Mouse (Mus musculus): ENCODE results near the gene Pank2. TPM values are rescaled to one million over a fixed set of nuclear protein-coding genes. Genes with fewer than 3 reads are reported as not detected.

Pank2 gene
- total RNA-seq, 2 experiments from 2014 or later = 62.8 to 74.0 TPM

DNA sequence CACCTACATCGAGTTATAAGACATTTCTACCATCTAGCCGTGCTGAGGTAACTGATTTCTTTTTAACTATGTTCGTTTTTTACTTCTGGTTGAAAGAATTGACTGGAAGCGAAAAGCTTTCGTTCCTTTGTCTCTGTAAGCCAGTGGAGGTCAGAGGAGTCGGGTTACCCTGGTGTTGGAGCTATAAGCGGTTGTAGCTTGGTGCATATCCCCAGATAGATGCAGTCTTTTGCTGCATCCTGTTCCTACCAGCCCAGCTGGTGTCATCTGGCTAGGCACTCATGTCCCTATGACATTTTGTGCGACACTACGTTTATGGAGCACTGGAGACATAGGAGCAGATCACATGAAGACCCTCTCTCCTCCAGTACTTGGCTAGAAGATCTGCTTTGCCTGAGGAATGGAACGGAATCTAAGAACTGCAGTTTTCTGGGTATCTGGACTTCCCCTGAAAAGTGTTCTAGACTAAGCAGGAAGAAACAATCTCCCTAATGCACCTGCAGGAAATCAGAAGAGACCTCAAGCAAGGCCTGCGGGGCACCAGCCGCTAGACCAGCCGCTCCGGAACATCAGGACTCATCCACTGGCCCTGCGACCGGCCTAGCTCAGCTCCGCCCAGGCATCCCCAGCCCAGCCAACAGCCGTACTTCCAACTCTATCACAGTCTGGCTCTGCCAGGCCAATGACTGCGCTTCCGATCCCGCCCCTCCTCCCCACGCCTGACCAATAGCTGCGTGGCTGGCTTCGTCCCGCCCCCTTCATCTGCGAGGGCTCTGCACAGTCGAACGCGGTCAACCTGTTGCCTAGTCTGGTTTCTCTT, 28.8 kb upstream of the Pank2 start, which contains the start of gene Mavs:
TSS of gene Mavs (plus strand) at position 757 of the 820 bp plus-strand sequence.
- no peak for TF ChIP-seq CTCF (IDR thresholded peaks at IDR 0.05)
- peak; percentile 88 to 91 for DNase-seq (ENCODE audit: extremely low spot score in 1 of 2, low spot score in 2 of 2)
- H3K4me3 ChIP-seq = peak within 1 kb of the TSS; percentile 54
- peak within 1 kb of the TSS; percentile 81 for H3K27ac ChIP-seq
- intact Hi-C loops (cut with DNase I) = loop anchor here (1.0 to 2.0 kb wide), 2 partner anchors 23 to 29 kb away; partner anchors contain the start of gene Pank2

DNA sequence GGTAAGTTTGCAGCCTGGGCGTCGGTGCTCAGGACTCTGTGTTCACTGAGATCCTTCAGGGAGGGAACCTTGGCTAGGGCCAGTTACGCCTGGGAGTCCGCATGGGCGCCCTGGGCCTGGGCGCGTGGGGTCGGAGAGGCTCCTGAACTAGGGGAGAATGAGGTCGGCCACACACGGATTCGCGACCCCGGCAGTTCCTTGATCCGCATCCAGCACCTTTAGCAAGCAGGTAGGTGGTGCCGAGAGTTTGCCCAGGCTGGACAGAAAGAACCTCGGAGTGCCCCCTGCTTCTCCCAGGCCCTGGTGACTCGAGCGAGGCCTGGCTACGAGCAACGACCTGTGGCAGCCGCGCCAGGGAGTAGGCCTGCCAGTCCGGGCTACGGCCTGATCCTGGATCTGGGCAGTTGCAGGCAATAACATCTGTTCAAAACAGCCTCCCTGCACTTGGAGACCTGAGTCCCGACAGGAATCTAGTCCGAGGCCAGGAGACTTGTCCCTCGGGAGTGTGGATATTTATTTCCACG, 28.1 kb upstream of the Pank2 start:
- TF ChIP-seq CTCF (IDR thresholded peaks at IDR 0.05) = no peak
- intact Hi-C loops (cut with DNase I) = no loop called here
- 0 out of 2 replicates have a peak overlapping the region, but pooled peaks have one; percentile 5 for H3K27ac ChIP-seq

GRCm38 (mm10) chr2:131234970-131235635, 27.2 kb upstream of the Pank2 start:
- H3K27ac ChIP-seq = no peak overlapping the region
- no peak for DNase-seq (ENCODE audit: extremely low spot score in 1 of 2, low spot score in 2 of 2)
- intact Hi-C loops (cut with DNase I) = no loop called here
- TF ChIP-seq CTCF (IDR thresholded peaks at IDR 0.05) = no peak
- no peak overlapping the region for H3K4me3 ChIP-seq

More for the DNA sequence above, 28.1 kb upstream of the Pank2 start:
- H3K4me3 ChIP-seq = peak overlapping the region; percentile 54
- no peak for DNase-seq (ENCODE audit: extremely low spot score in 1 of 2, low spot score in 2 of 2)

GRCm38 (mm10) chr2:131242180-131242579, 20.1 kb upstream of the Pank2 start:
- intact Hi-C loops (cut with DNase I) = no loop called here
- no peak for DNase-seq (ENCODE audit: extremely low spot score in 1 of 2, low spot score in 2 of 2)
- no peak for TF ChIP-seq CTCF (IDR thresholded peaks at IDR 0.05)
- Histone ChIP-seq H3K27ac (no peak overlapping the region), H3K4me3 (no peak overlapping the region)

DNA sequence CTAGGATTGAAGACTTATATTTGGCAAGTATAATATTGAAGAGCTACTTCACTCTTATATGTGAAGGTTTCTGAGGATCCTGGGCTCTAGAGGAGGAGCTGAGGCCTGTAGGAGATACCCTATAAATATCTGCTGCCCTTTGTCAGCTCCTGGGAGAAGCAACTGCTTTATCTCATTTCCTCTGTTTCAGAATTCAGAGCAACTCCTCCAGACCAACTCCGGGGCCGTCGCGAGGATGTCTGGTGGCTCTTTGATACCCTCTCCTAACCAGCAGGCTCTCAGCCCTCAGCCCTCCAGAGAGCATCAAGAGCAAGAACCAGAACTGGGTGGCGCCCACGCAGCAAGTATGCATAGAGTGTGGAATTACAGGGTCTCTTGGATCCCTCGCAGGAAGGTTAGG, 19.4 kb upstream of the Pank2 start:
- Histone ChIP-seq H3K27ac (no peak overlapping the region), H3K4me3 (no peak overlapping the region)
- no peak for TF ChIP-seq CTCF (IDR thresholded peaks at IDR 0.05)
- intact Hi-C loops (cut with DNase I) = no loop called here
- no peak for DNase-seq (ENCODE audit: extremely low spot score in 1 of 2, low spot score in 2 of 2)

- peak; percentile 64 for TF ChIP-seq CTCF (IDR thresholded peaks at IDR 0.05)
- intact Hi-C loops (cut with DNase I) = loop anchor here (5.0 kb wide), 3 partner anchors 37 to 197 kb away; no protein-coding TSS in a partner anchor
- peak; percentile 20 to 23 for DNase-seq (ENCODE audit: extremely low spot score in 1 of 2, low spot score in 2 of 2)
- Histone ChIP-seq H3K27ac (no peak overlapping the region), H3K4me3 (no peak overlapping the region)
Observed at GRCm38 (mm10) chr2:131253681-131254328, 8.5 kb upstream of the Pank2 start.

DNA sequence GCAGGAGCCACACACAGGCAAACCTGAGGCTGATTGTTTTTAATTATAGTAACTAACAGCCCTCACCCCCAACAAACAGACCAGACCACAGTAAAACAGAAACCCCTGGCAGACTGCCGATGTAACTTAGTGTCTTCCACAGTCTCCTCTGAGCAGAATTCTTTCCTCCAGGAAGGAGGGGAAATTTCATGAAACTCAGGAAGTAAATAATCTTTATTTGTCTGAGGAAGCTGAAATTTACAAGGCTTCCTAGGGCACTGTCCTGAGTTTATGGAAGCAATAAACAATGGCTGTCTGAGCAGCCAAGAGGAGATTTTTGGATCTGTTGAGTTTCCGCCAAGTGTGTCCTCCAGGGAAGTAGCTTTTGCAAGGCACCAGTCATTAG, 8.0 kb upstream of the Pank2 start:
- intact Hi-C loops (cut with DNase I) = loop anchor here (5.0 kb wide), 3 partner anchors 37 to 197 kb away; no protein-coding TSS in a partner anchor
- DNase-seq (ENCODE audit: extremely low spot score in 1 of 2, low spot score in 2 of 2) = no peak
- TF ChIP-seq CTCF (IDR thresholded peaks at IDR 0.05) = no peak
- Histone ChIP-seq H3K27ac (no peak overlapping the region), H3K4me3 (no peak overlapping the region)

GRCm38 (mm10) chr2:131255738-131256137, 6.6 kb upstream of the Pank2 start:
- Histone ChIP-seq H3K27ac (no peak overlapping the region), H3K4me3 (no peak overlapping the region)
- TF ChIP-seq CTCF (IDR thresholded peaks at IDR 0.05) = no peak
- no peak for DNase-seq (ENCODE audit: extremely low spot score in 1 of 2, low spot score in 2 of 2)
- intact Hi-C loops (cut with DNase I) = no loop called here

GRCm38 (mm10) chr2:131258693-131259092, 3.6 kb upstream of the Pank2 start:
- Histone ChIP-seq H3K27ac (no peak overlapping the region), H3K4me3 (no peak overlapping the region)
- intact Hi-C loops (cut with DNase I) = no loop called here
- TF ChIP-seq CTCF (IDR thresholded peaks at IDR 0.05) = no peak
- DNase-seq (ENCODE audit: extremely low spot score in 1 of 2, low spot score in 2 of 2) = no peak

GRCm38 (mm10) chr2:131260544-131261307, 1.6 kb upstream of the Pank2 start:
- intact Hi-C loops (cut with DNase I) = loop anchor here (5.0 kb wide), 2 partner anchors 92 to 98 kb away; partner anchors contain the start of genes 1700037H04Rik and Rnf24
- 0 out of 2 replicates have a peak overlapping the region, but pooled peaks have one; percentile 44 for H3K27ac ChIP-seq
- no peak for TF ChIP-seq CTCF (IDR thresholded peaks at IDR 0.05)
- no peak overlapping the region for H3K4me3 ChIP-seq
- no peak for DNase-seq (ENCODE audit: extremely low spot score in 1 of 2, low spot score in 2 of 2)

Measured in left cerebral cortex, adult 2 months (tissue).